13 mouse cellular contexts compared by ENCODE assay signal in the genomic region with DNA sequence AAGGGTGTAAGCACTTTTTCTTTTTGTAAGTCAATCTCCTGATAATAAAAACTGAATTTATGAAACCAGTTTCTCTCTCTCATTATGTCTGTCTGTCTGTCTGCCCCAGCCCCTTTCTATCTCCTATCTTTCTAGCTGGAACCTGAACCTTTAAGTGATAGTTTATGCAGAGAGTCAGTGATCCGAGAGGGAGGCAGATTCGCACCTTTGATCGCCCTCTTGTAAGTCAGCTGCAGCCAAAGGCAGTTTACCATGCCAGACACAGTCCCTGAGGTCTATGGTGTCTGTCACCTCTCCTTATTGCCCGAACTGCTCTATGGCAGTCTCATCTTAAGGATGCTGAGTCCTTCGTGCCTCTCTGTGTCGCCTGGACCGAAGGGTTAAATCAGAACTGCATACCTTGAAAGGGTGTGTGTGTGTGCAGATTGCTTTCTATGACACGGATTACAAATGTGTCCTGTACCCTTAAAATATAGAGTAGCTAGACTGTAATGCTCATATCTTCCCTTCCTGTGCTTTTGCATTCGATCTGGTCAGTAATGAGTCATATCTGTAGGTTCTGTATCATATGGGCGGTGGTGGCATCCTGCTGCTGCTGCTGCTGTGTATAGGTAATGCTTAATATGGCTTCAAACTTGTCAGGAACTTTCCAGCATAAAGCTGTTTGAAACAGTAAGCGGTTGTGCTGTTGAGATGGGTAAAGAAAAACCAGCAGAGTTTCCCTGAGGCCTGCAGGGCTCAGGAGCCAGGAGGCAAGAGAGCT. TPM values are rescaled to one million over a fixed set of nuclear protein-coding genes. Genes with fewer than 3 reads are reported as not detected.
A peak's percentile ranks its signal among the peaks of the same experiment; 100 is the strongest.
DNase-seq lines count a peak whose midpoint lies in the region; ATAC-seq and TF ChIP-seq lines count a peak whose summit lies in the region.
"Had no signal": no experiment of that assay in that cellular context is flagged by ENCODE, and none has a peak within 500 bp of the region (broad histone marks: within the 10 kb centered on the region; RNA-seq: fewer than 3 reads in every experiment).

No protein-coding gene starts in this region.

- TF ChIP-seq EP300 in CH12.LX (IDR thresholded peaks at IDR 0.05; ENCODE audit: low read length), result no peak

- no peak for DNase-seq in hindbrain, embryonic 11.5 days (ENCODE audit: low spot score)
- DNase-seq in CD4-positive helper T cell, adult 2 months (ENCODE audit: low read depth, low spot score), result peak; percentile 76
- no peak for DNase-seq in CH12.LX (ENCODE audit: extremely low read depth)
- no peak for DNase-seq in right cerebral cortex, adult 2 months (ENCODE audit: low spot score in 2 of 2)
- no peak for DNase-seq in ovary, postnatal 36 days (ENCODE audit: low spot score)
- no peak for DNase-seq in layer of hippocampus, adult 2 months (ENCODE audit: low spot score in 2 of 2)
- DNase-seq: cerebellum, postnatal 14 days; layer of hippocampus, postnatal 36 days; right cerebral cortex, postnatal 14 days had no signal

- no peaks in the 10 kb centered on the region for H3K36me3 ChIP-seq in hindbrain, embryonic 13.5 days
- H3K36me3 ChIP-seq in hindbrain, embryonic 11.5 days (ENCODE audit: control insufficient read depth, insufficient read depth, low read length), result no peaks in the 10 kb centered on the region
- H3K36me3 ChIP-seq in CH12.LX (replicated peaks in 1 of 2; ENCODE audit: control insufficient read depth in 1 of 2, insufficient read depth in 1 of 2, low read length in 1 of 2), result peaks cover 0 to 19% of the 10 kb centered on the region in 2 experiments
- no peaks in the 10 kb centered on the region for H3K36me3 ChIP-seq in intestine, postnatal 0 days (ENCODE audit: control insufficient read depth, insufficient read depth)
- H3K36me3 ChIP-seq: liver, embryonic 12.5 days had no signal

- peak overlapping the region; percentile 60 for H3K9ac ChIP-seq in hindbrain, embryonic 13.5 days
- H3K9ac ChIP-seq in hindbrain, embryonic 11.5 days (ENCODE audit: low read depth, low read length), result no peak overlapping the region
- peak overlapping the region; percentile 25; the same call in 1 of the 2 replicates for H3K9ac ChIP-seq in CH12.LX (ENCODE audit: insufficient read depth, low read depth)
- peak overlapping the region; percentile 1; the same call in 1 of the 2 replicates for H3K9ac ChIP-seq in intestine, postnatal 0 days (ENCODE audit: low read depth, low read length)
- H3K9ac ChIP-seq: liver, embryonic 12.5 days had no signal

- no peak for ATAC-seq in hindbrain, embryonic 13.5 days (ENCODE audit: low FRiP score)
- ATAC-seq in hindbrain, embryonic 11.5 days (ENCODE audit: low FRiP score), result no peak
- no peak for ATAC-seq in intestine, postnatal 0 days
- ATAC-seq: liver, embryonic 12.5 days had no signal

- H3K27me3 ChIP-seq in hindbrain, embryonic 13.5 days, result no peaks in the 10 kb centered on the region
- H3K27me3 ChIP-seq in hindbrain, embryonic 11.5 days (ENCODE audit: control insufficient read depth, insufficient read depth, low read length), result no peaks in the 10 kb centered on the region
- no peaks in the 10 kb centered on the region for H3K27me3 ChIP-seq in CH12.LX (replicated peaks)
- H3K27me3 ChIP-seq in intestine, postnatal 0 days (replicated peaks; ENCODE audit: control insufficient read depth, insufficient read depth, low read length), result no peaks in the 10 kb centered on the region
- H3K27me3 ChIP-seq: liver, embryonic 12.5 days had no signal

- no peak overlapping the region for H3K27ac ChIP-seq in hindbrain, embryonic 13.5 days
- no peak overlapping the region for H3K27ac ChIP-seq in hindbrain, embryonic 11.5 days (ENCODE audit: low read depth, low read length)
- H3K27ac ChIP-seq in CH12.LX (ENCODE audit: insufficient read depth, low read depth), result no peak overlapping the region
- peak overlapping the region; percentile 97 for H3K27ac ChIP-seq in intestine, postnatal 0 days (ENCODE audit: low read depth, low read length)
- no peak overlapping the region for H3K27ac ChIP-seq in layer of hippocampus, adult 2 months
- H3K27ac ChIP-seq: liver, embryonic 12.5 days had no signal

- dilution Hi-C loops in CH12.LX (cut with MboI; ENCODE audit: extremely low pct_ligation_motif_present, extremely low pct_unique_long_range_greater_than_20kb, low sequenced_read_pairs), result no loop called here

- H3K4me1 ChIP-seq in hindbrain, embryonic 13.5 days (replicated peaks), result peaks cover 43% of the 10 kb centered on the region
- no peaks in the 10 kb centered on the region for H3K4me1 ChIP-seq in hindbrain, embryonic 11.5 days (replicated peaks; ENCODE audit: control insufficient read depth, insufficient read depth, low read length)
- peaks cover 9 to 48% of the 10 kb centered on the region in 2 experiments for H3K4me1 ChIP-seq in CH12.LX (ENCODE audit: control insufficient read depth in 1 of 2, insufficient read depth in 2 of 2)
- no peaks in the 10 kb centered on the region for H3K4me1 ChIP-seq in intestine, postnatal 0 days (replicated peaks; ENCODE audit: control insufficient read depth, insufficient read depth, low read length)

- no peak for TF ChIP-seq POLR2A in CH12.LX (IDR thresholded peaks at IDR 0.05; ENCODE audit: low read depth, low read length)

- in situ Hi-C loops in CH12.LX (cut with MboI; ENCODE audit: low pct_ligation_motif_present, low pct_unique_long_range_greater_than_20kb, low sequenced_read_pairs), result no loop called here

- TF ChIP-seq RAD21 in CH12.LX (IDR thresholded peaks at IDR 0.05; ENCODE audit: low read depth, low read length), result no peak

- peaks cover 3% of the 10 kb centered on the region; the same call in 1 of the 2 replicates for H3K79me2 ChIP-seq in CH12.LX (replicated peaks; ENCODE audit: control insufficient read depth, extremely low read depth, insufficient read depth, poor library complexity, severe bottlenecking)

- no peaks in the 10 kb centered on the region for H3K9me3 ChIP-seq in hindbrain, embryonic 13.5 days
- no peaks in the 10 kb centered on the region for H3K9me3 ChIP-seq in hindbrain, embryonic 11.5 days (ENCODE audit: control insufficient read depth, low read length)
- no peaks in the 10 kb centered on the region for H3K9me3 ChIP-seq in CH12.LX (replicated peaks; ENCODE audit: low read length)
- no peaks in the 10 kb centered on the region for H3K9me3 ChIP-seq in intestine, postnatal 0 days (ENCODE audit: control insufficient read depth)
- H3K9me3 ChIP-seq: liver, embryonic 12.5 days had no signal

- TF ChIP-seq CTCF in CH12.LX (conservative IDR thresholded peaks at IDR 0.05 in 1 of 2, IDR thresholded peaks at IDR 0.05 in 1 of 2; ENCODE audit: low read depth in 2 of 2, low read length in 2 of 2), result no peak
- TF ChIP-seq CTCF in intestine, postnatal 0 days (IDR thresholded peaks at IDR 0.05; ENCODE audit: low read depth), result no peak
- no peak for TF ChIP-seq CTCF in layer of hippocampus, adult 2 months (conservative IDR thresholded peaks at IDR 0.05)

- 83% methylated on average over 11 of the region's 11 CpGs for WGBS in hindbrain, embryonic 13.5 days
- WGBS in hindbrain, embryonic 11.5 days, result 87% methylated on average over 11 of the region's 11 CpGs
- 60% methylated on average over 11 of the region's 11 CpGs for WGBS in intestine, postnatal 0 days

- peak overlapping the region; percentile 66 for H3K4me2 ChIP-seq in hindbrain, embryonic 13.5 days
- H3K4me2 ChIP-seq in hindbrain, embryonic 11.5 days (replicated peaks; ENCODE audit: low read depth, low read length), result no peak overlapping the region
- H3K4me2 ChIP-seq in CH12.LX (ENCODE audit: insufficient read depth, low read depth, poor library complexity, severe bottlenecking), result peak overlapping the region; percentile 53
- peak overlapping the region; percentile 94 for H3K4me2 ChIP-seq in intestine, postnatal 0 days (replicated peaks; ENCODE audit: low read depth)

- H3K4me3 ChIP-seq in hindbrain, embryonic 13.5 days, result no peak overlapping the region
- no peak overlapping the region for H3K4me3 ChIP-seq in hindbrain, embryonic 11.5 days (ENCODE audit: low read depth, low read length)
- peak overlapping the region in 2 of 3 experiments; percentile 2 to 56 for H3K4me3 ChIP-seq in CH12.LX (replicated peaks in 1 of 3; ENCODE audit: low read depth in 2 of 3, low read length in 2 of 3, poor library complexity in 1 of 3)
- H3K4me3 ChIP-seq in intestine, postnatal 0 days (ENCODE audit: low read depth, low read length), result peak overlapping the region; percentile 77
- H3K4me3 ChIP-seq in layer of hippocampus, adult 2 months, result no peak overlapping the region; the same call in 1 of the 2 replicates
- H3K4me3 ChIP-seq: erythroblast, embryonic 14.5 days; liver, embryonic 12.5 days had no signal

TF ChIP-seq in CH12.LX, 34 proteins besides CTCF, POLR2A, EP300 and RAD21:
- no peak for TF ChIP-seq NELFE (IDR thresholded peaks at IDR 0.05; ENCODE audit: low read depth, low read length)
- no peak for TF ChIP-seq UBTF (IDR thresholded peaks at IDR 0.05; ENCODE audit: low read depth, low read length)
- TF ChIP-seq MAFK (IDR thresholded peaks at IDR 0.05; ENCODE audit: insufficient replicate concordance, low read length), result no peak
- TF ChIP-seq IRF4 (IDR thresholded peaks at IDR 0.05; ENCODE audit: low read depth, low read length), result no peak
- TF ChIP-seq ZKSCAN1 (IDR thresholded peaks at IDR 0.05; ENCODE audit: borderline replicate concordance, low read depth, low read length), result no peak
- no peak for TF ChIP-seq USF1 (IDR thresholded peaks at IDR 0.05; ENCODE audit: low read depth, low read length)

RNA-seq across cellular contexts. Expression of gene Plekhb2, which starts 2.5 kb away (rescaled TPM):
- 68.7 and 71.8 TPM in 2 replicates for polyA plus RNA-seq in hindbrain, embryonic 13.5 days (2015; fragmentation: Nextera tagmentation; extraction: Ambion mirVana)
- 53.5 and 56.7 TPM in 2 replicates for polyA plus RNA-seq in hindbrain, embryonic 11.5 days (2014; fragmentation: Nextera tagmentation; extraction: Ambion mirVana)
- total RNA-seq in CH12.LX (2012; rRNA removed), result 15.4 and 21.0 TPM in 2 replicates
- total RNA-seq in CH12.LX (2014; rRNA removed), result 23.8 and 24.6 TPM in 2 replicates
- polyA plus RNA-seq in CH12.LX (2012; ENCODE audit: insufficient read length, low read depth), result 30.2 and 44.8 TPM in 2 replicates
- polyA plus RNA-seq in intestine, postnatal 0 days (2015; fragmentation: Nextera tagmentation; extraction: Ambion mirVana), result 191 and 206 TPM in 2 replicates
- total RNA-seq in layer of hippocampus, adult 2 months (2021), result 100 to 1,000 TPM; 189 to 208 TPM

RNA-seq across cellular contexts. Expression of gene Fam168b, which starts 9.4 kb away (rescaled TPM):
- polyA plus RNA-seq in hindbrain, embryonic 13.5 days (2015; fragmentation: Nextera tagmentation; extraction: Ambion mirVana), result 124 and 127 TPM in 2 replicates
- polyA plus RNA-seq in hindbrain, embryonic 11.5 days (2014; fragmentation: Nextera tagmentation; extraction: Ambion mirVana), result 75.6 and 106 TPM in 2 replicates
- total RNA-seq in CH12.LX (2012; rRNA removed), result 50.5 and 51.3 TPM in 2 replicates
- total RNA-seq in CH12.LX (2014; rRNA removed), result 64.4 and 67.5 TPM in 2 replicates
- polyA plus RNA-seq in CH12.LX (2012; ENCODE audit: insufficient read length, low read depth), result 57.3 and 60.9 TPM in 2 replicates
- polyA plus RNA-seq in intestine, postnatal 0 days (2015; fragmentation: Nextera tagmentation; extraction: Ambion mirVana), result 22.4 and 23.6 TPM in 2 replicates
- total RNA-seq in layer of hippocampus, adult 2 months (2021), result 100 to 1,000 TPM; 223 to 226 TPM

Comparison
In these comparisons a context has a peak if more than half of its experiments do, and no peak if none do; other contexts are left out.
1. H3K4me3 ChIP-seq: peak in CH12.LX (2 of 3) and intestine, postnatal 0 days (single experiment); none in hindbrain, embryonic 13.5 days (single experiment), hindbrain, embryonic 11.5 days (single experiment) and layer of hippocampus, adult 2 months (single experiment).